Mouse (Mus musculus) hindbrain, postnatal 0 days (tissue): ENCODE data around the gene Zyx. TPM values are rescaled to one million over a fixed set of nuclear protein-coding genes. Genes with fewer than 3 reads are reported as not detected.

Experiments
- ATAC-seq: fragments of 200-750 bp; cut with Nextera tagmentation; 2 replicates; pipeline ENCODE4 v1.8.0; 2017; ENCODE audit warnings: mild to moderate bottlenecking, moderate TSS enrichment, moderate library complexity
- DNase-seq: peaks from one replicate; pipeline ENCODE4 v3.0.0-alpha.2; 2015; ENCODE audit warnings: low spot score
- H3K27ac ChIP-seq: fragments of 300-500 bp; sonication (generic); 2 replicates; pipeline ENCODE4 v1.5.1; 2014; ENCODE audit warnings: mild to moderate bottlenecking
- H3K27me3 ChIP-seq: fragments of 300-500 bp; sonication (generic); 2 replicates; pipeline ENCODE4 v1.6.1; 2014; ENCODE audit warnings: low read length, mixed read lengths; ENCODE audit not compliant: insufficient read depth
- H3K36me3 ChIP-seq: fragments of 300-500 bp; sonication (generic); 2 replicates; pipeline ENCODE4 v1.6.1; 2014; ENCODE audit warnings: low read length, mixed read lengths; ENCODE audit not compliant: insufficient read depth
- H3K4me1 ChIP-seq: fragments of 300-500 bp; sonication (generic); 2 replicates; pipeline ENCODE4 v1.6.1; 2014; ENCODE audit warnings: antibody characterized with exemption, low read length, mixed read lengths; ENCODE audit not compliant: insufficient read depth
- H3K4me2 ChIP-seq: fragments of 300-500 bp; sonication (generic); 2 replicates; pipeline ENCODE4 v1.6.1; 2014; ENCODE audit warnings: low read depth, mild to moderate bottlenecking, low read length, moderate library complexity, mixed read lengths
- H3K4me3 ChIP-seq: fragments of 300-500 bp; sonication (generic); 2 replicates; pipeline ENCODE4 v1.5.1; 2014; ENCODE audit warnings: low read length
- H3K9ac ChIP-seq: fragments of 300-500 bp; sonication (generic); replicated peaks from 2 replicates; pipeline ENCODE4 v1.6.1; 2014; ENCODE audit warnings: mild to moderate bottlenecking, low read length, moderate library complexity, mixed read lengths
- H3K9me3 ChIP-seq: fragments of 300-500 bp; sonication (generic); 2 replicates; pipeline ENCODE4 v1.6.1; 2016; ENCODE audit warnings: low read length, mixed read lengths
- CTCF ChIP-seq: IDR thresholded peaks from 2 replicates; pipeline ENCODE4 v1.5.1; 2016; ENCODE audit warnings: antibody characterized with exemption, control low read depth, low read depth
- WGBS: fragments of 180-500 bp; shearing (Covaris S2); extraction: QIAGEN DNeasy Blood & Tissue Kit; methylation state at CpG from one replicate; pipeline ENCODE4 v1.1.7; 2014; 5-methylcytosine and 5-hydroxymethylcytosine counted together
- polyA plus RNA-seq: library from polyadenylated mRNA; unstranded; fragments of >200 nt; fragmentation: Nextera tagmentation; extraction: Ambion mirVana; gene quantifications from 2 replicates; pipeline ENCODE4 v1.2.1, GENCODE M21; 2015
- total RNA-seq: library from RNA; depleted of rRNA; stranded (reverse); fragments of >200 nt; gene quantifications from 2 replicates; pipeline ENCODE4 v1.2.3, GENCODE M21; 2014

Zyx gene
- total and polyA plus RNA-seq, 2 experiments from 2014 or later: 62.6 to 63.2 TPM

- peaks cover 30% of the 10 kb centered on the region; the same call in 1 of the 2 replicates for H3K36me3 ChIP-seq
- no peak for DNase-seq
- no peaks in the 10 kb centered on the region for H3K4me1 ChIP-seq
- no peak overlapping the region for H3K4me3 ChIP-seq
- H3K4me2 ChIP-seq: no peak overlapping the region
- H3K27ac ChIP-seq: no peak overlapping the region
- H3K9me3 ChIP-seq: no peaks in the 10 kb centered on the region
- H3K27me3 ChIP-seq: no peaks in the 10 kb centered on the region
- no peak overlapping the region for H3K9ac ChIP-seq
- WGBS: 70% methylated on average over 9 of the region's 9 CpGs
- no peak for ATAC-seq
- TF ChIP-seq CTCF: no peak
These were observed 10.1 kb downstream of the Zyx start for GRCm38 (mm10) chr6:42359364-42360147.

- H3K27me3 ChIP-seq: no peaks in the 10 kb centered on the region
- TF ChIP-seq CTCF: no peak
- no peak overlapping the region for H3K27ac ChIP-seq
- H3K36me3 ChIP-seq: peaks cover 29% of the 10 kb centered on the region; the same call in 1 of the 2 replicates
- H3K4me2 ChIP-seq: no peak overlapping the region
- H3K9me3 ChIP-seq: no peaks in the 10 kb centered on the region
- 89% methylated on average over 6 of the region's 6 CpGs for WGBS
- H3K4me1 ChIP-seq: no peaks in the 10 kb centered on the region
- ATAC-seq (no peak), DNase-seq (no peak)
- no peak overlapping the region for H3K4me3 ChIP-seq
- H3K9ac ChIP-seq: no peak overlapping the region
These were observed 10.9 kb downstream of the Zyx start for GRCm38 (mm10) chr6:42360231-42360840.

- ATAC-seq (no peak), DNase-seq (no peak)
- Histone ChIP-seq H3K4me1 (no peaks in the 10 kb centered on the region), H3K4me3 (no peak overlapping the region), H3K4me2 (no peak overlapping the region), H3K9ac (no peak overlapping the region), H3K27me3 (no peaks in the 10 kb centered on the region), H3K36me3 (peaks cover 26% of the 10 kb centered on the region; the same call in 1 of the 2 replicates), H3K9me3 (no peaks in the 10 kb centered on the region), H3K27ac (no peak overlapping the region)
- WGBS: 92% methylated on average over 13 of the region's 13 CpGs
- TF ChIP-seq CTCF: no peak
These were observed 11.8 kb downstream of the Zyx start for GRCm38 (mm10) chr6:42361041-42361895.

GRCm38 (mm10) chr6:42362074-42362473 lies 12.6 kb downstream of the Zyx start:
- TF ChIP-seq CTCF: no peak
- Histone ChIP-seq H3K27me3 (no peaks in the 10 kb centered on the region), H3K36me3 (peaks cover 23% of the 10 kb centered on the region; the same call in 1 of the 2 replicates), H3K4me2 (no peak overlapping the region), H3K4me1 (no peaks in the 10 kb centered on the region), H3K4me3 (no peak overlapping the region), H3K9me3 (no peaks in the 10 kb centered on the region), H3K9ac (no peak overlapping the region), H3K27ac (no peak overlapping the region)
- ATAC-seq (no peak), DNase-seq (no peak)
- WGBS: 55% methylated on average over 1 of the region's 1 CpGs

- no peak for DNase-seq
- 50% methylated on average over 1 of the region's 1 CpGs for WGBS
- Histone ChIP-seq H3K9me3 (no peaks in the 10 kb centered on the region), H3K9ac (no peak overlapping the region), H3K36me3 (peaks cover 19% of the 10 kb centered on the region; the same call in 1 of the 2 replicates), H3K27ac (no peak overlapping the region), H3K4me2 (no peak overlapping the region), H3K4me3 (no peak overlapping the region), H3K27me3 (no peaks in the 10 kb centered on the region), H3K4me1 (no peaks in the 10 kb centered on the region)
- no peak for TF ChIP-seq CTCF
- no peak for ATAC-seq
These were observed 13.1 kb downstream of the Zyx start for GRCm38 (mm10) chr6:42362497-42362896.

GRCm38 (mm10) chr6:42362974-42363373 lies 13.5 kb downstream of the Zyx start:
- no peak for TF ChIP-seq CTCF
- Histone ChIP-seq H3K27ac (no peak overlapping the region), H3K9me3 (no peaks in the 10 kb centered on the region), H3K9ac (no peak overlapping the region), H3K36me3 (peaks cover 14% of the 10 kb centered on the region; the same call in 1 of the 2 replicates), H3K4me3 (no peak overlapping the region), H3K4me1 (no peaks in the 10 kb centered on the region), H3K27me3 (no peaks in the 10 kb centered on the region), H3K4me2 (no peak overlapping the region)
- ATAC-seq (no peak; the same call in 1 of the 2 replicates), DNase-seq (no peak)
- 38% methylated on average over 3 of the region's 3 CpGs for WGBS
